Mouse (Mus musculus): ENCODE measurements at regions not wholly inside any gene's neighbourhood (a gene's known extent, or its start where the extent isn't known, plus 50 kb on each side); places are given as distances from the start of the nearest gene placed in this dataset.
A peak's percentile ranks its signal among the peaks of the same experiment; 100 is the strongest.

DNA sequence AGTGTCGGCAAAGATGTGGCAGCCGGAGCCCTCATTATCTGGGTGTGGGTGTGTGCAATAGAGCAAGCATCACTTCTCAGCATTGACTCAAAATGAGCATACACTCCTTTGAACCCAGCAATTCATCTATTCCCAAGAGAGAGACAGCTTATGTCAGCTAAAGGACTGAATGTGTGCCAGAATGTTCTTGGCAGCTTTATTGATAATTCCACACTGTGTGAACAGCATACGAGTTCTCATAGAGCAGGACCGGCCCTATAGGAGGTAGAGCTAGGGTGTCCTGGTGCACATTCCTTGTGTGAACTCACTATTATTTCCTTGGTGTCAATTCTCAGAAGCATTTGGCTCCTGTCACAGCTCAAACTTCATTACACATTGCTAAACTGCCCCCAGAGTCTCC lies 131.3 kb downstream of the Zfp36l2 start:
- H3K27ac ChIP-seq (ENCODE audit: insufficient read depth, low read length): peak overlapping the region; percentile 7; the same call in 1 of the 2 replicates
- peaks cover 2% of the 10 kb centered on the region; the same call in 1 of the 2 replicates for H3K4me1 ChIP-seq (ENCODE audit: control insufficient read depth, insufficient read depth, low read length)
- no peak overlapping the region for H3K4me3 ChIP-seq (ENCODE audit: insufficient read depth, low read length)
- TF ChIP-seq CTCF (IDR thresholded peaks at IDR 0.05; ENCODE audit: extremely low read depth, insufficient read depth, low read length) (no peak), POLR2A (IDR thresholded peaks at IDR 0.05; ENCODE audit: extremely low read depth, insufficient read depth, low read length) (no peak)

DNA sequence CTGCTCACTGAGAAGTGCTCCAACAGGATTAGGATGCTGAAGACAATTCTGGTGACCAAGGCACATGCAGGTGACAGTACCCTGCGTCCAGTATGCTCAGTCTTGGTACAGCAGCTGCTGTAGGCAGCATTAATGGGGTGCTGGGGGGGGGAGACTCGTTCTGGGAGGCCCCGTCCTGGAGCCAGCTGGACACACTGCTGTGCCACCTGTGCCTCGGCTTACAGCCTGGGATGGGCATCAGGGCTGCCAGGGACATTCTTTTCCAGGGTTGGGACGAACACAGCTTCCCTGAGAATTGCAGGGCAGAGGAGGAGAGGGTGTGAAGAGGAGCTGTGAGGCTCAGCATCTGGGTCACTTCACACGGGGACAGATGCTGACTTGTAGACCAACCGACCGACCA lies 135.3 kb downstream of the Zfp36l2 start:
- H3K4me3 ChIP-seq (ENCODE audit: insufficient read depth, low read length): no peak overlapping the region
- H3K4me1 ChIP-seq (ENCODE audit: control insufficient read depth, insufficient read depth, low read length): no peaks in the 10 kb centered on the region
- H3K27ac ChIP-seq (ENCODE audit: insufficient read depth, low read length): no peak overlapping the region
- TF ChIP-seq CTCF (IDR thresholded peaks at IDR 0.05; ENCODE audit: extremely low read depth, insufficient read depth, low read length): no peak
- TF ChIP-seq POLR2A (IDR thresholded peaks at IDR 0.05; ENCODE audit: extremely low read depth, insufficient read depth, low read length): no peak

DNA sequence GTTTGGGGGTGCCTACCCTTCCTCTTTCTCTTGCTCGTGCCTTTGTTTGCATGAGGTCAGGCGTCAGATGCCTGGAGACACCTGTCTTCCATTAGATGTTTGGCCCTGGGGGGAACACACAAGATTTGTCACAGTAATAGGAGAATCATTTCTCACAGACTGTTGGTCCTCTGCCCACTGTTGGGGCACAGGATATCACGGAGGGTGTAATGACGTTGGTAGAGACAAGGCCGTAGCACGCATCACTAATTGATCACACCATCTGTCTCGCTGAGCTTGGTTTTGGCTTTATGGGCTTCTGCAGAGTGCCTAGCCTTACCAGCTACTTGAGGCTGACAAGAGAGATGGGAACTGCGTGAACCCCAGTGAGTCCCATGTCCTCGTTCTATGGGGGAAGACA lies 136.5 kb downstream of the Zfp36l2 start:
- no peak for TF ChIP-seq POLR2A (IDR thresholded peaks at IDR 0.05; ENCODE audit: extremely low read depth, insufficient read depth, low read length)
- TF ChIP-seq CTCF (IDR thresholded peaks at IDR 0.05; ENCODE audit: extremely low read depth, insufficient read depth, low read length): no peak
- Histone ChIP-seq H3K27ac (ENCODE audit: insufficient read depth, low read length) (no peak overlapping the region), H3K4me3 (ENCODE audit: insufficient read depth, low read length) (no peak overlapping the region), H3K4me1 (ENCODE audit: control insufficient read depth, insufficient read depth, low read length) (no peaks in the 10 kb centered on the region)

DNA sequence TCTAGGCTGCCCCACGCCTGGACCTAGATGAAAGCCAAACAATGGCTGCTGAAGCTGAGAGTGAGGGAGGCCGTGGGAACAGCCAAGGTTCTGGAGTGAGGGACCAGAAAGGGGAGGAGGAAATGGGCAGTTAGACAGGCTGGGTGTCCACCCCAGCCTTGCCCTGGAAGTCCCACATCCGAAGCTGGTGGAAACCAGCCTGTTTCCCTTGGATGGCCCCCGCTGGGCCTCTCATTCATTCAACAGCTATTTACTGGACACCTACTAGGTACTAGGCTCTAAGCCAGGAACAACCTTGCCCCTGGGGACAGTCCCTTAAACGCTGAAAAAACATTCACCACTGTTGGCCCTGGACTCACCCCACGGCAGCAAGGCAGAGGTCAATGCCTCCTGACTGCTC lies 139.2 kb downstream of the Zfp36l2 start:
- no peak overlapping the region for H3K4me3 ChIP-seq (ENCODE audit: insufficient read depth, low read length)
- no peak overlapping the region for H3K27ac ChIP-seq (ENCODE audit: insufficient read depth, low read length)
- no peaks in the 10 kb centered on the region for H3K4me1 ChIP-seq (ENCODE audit: control insufficient read depth, insufficient read depth, low read length)
- no peak for TF ChIP-seq POLR2A (IDR thresholded peaks at IDR 0.05; ENCODE audit: extremely low read depth, insufficient read depth, low read length)
- no peak for TF ChIP-seq CTCF (IDR thresholded peaks at IDR 0.05; ENCODE audit: extremely low read depth, insufficient read depth, low read length)

DNA sequence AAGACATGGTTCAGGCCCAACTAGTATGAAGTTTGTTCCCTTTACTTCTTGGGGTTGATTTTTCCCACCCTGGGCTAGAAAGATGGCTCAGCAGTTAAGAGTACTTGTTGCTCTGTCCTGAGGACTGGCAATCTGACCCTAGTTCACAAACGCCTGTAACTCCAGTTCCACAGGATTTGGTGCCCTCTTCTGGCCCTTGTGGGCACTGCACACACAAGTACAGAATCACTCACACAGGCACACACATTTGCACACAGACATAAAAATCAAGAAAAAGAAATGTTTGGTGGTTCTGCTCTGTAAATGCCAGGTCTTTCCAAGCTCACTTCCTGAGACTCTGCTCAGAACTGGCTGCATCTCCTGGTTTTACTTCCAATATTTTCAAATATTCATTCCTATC lies 140.2 kb downstream of the Zfp36l2 start:
- TF ChIP-seq CTCF (IDR thresholded peaks at IDR 0.05; ENCODE audit: extremely low read depth, insufficient read depth, low read length) (0 out of 2 replicates have a peak, but pooled peaks have one; percentile 5), POLR2A (IDR thresholded peaks at IDR 0.05; ENCODE audit: extremely low read depth, insufficient read depth, low read length) (no peak)
- Histone ChIP-seq H3K4me1 (ENCODE audit: control insufficient read depth, insufficient read depth, low read length) (no peaks in the 10 kb centered on the region), H3K27ac (ENCODE audit: insufficient read depth, low read length) (no peak overlapping the region), H3K4me3 (ENCODE audit: insufficient read depth, low read length) (no peak overlapping the region)

DNA sequence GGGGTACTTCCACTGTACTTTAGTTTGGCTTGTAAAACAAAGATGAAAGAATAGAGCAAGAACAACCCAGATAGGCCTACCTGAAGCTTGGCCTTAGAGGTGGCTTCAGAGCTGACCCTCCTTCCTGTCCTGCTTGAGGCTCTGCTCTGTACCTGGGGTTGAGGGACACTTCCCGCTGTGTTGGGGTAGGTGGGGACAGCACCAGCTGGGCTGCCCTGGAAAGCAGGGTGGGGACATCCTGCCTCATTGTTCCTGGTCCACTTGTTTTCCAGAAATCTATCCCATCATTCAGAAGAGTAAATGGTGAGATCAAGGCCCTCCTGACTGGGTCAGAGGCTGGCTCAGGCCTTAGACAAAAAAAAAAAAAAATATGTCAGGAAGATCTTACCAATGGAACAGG lies 141.9 kb downstream of the Zfp36l2 start:
- no peaks in the 10 kb centered on the region for H3K4me1 ChIP-seq (ENCODE audit: control insufficient read depth, insufficient read depth, low read length)
- no peak overlapping the region for H3K4me3 ChIP-seq (ENCODE audit: insufficient read depth, low read length)
- no peak overlapping the region for H3K27ac ChIP-seq (ENCODE audit: insufficient read depth, low read length)
- TF ChIP-seq POLR2A (IDR thresholded peaks at IDR 0.05; ENCODE audit: extremely low read depth, insufficient read depth, low read length) (no peak), CTCF (IDR thresholded peaks at IDR 0.05; ENCODE audit: extremely low read depth, insufficient read depth, low read length) (no peak)

DNA sequence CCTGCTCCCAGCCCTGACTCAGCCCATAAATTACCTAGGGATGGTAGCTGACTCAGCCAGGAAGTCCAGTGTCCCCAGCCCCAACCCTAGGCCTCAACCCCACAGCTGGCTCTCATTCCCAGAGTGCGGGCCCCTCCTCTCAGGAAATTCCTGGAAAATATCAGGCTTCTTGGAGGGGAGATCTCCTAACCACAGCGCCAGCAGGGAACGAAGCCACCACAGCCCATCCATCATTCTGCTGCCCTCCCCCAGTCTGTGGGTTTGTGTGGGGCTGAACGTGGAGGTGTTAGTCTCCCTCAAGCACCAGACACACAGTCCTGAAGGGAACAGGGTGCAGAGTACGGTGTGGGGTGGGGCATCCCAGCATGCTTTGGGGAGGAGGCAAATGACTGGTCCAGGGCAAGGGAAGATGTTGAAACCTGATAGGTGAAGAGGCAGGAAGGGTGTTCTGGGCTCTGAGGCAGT lies 143.2 kb downstream of the Zfp36l2 start:
- Histone ChIP-seq H3K4me1 (ENCODE audit: control insufficient read depth, insufficient read depth, low read length) (no peaks in the 10 kb centered on the region), H3K27ac (ENCODE audit: insufficient read depth, low read length) (no peak overlapping the region), H3K4me3 (ENCODE audit: insufficient read depth, low read length) (no peak overlapping the region)
- TF ChIP-seq CTCF (IDR thresholded peaks at IDR 0.05; ENCODE audit: extremely low read depth, insufficient read depth, low read length): no peak
- no peak for TF ChIP-seq POLR2A (IDR thresholded peaks at IDR 0.05; ENCODE audit: extremely low read depth, insufficient read depth, low read length)

DNA sequence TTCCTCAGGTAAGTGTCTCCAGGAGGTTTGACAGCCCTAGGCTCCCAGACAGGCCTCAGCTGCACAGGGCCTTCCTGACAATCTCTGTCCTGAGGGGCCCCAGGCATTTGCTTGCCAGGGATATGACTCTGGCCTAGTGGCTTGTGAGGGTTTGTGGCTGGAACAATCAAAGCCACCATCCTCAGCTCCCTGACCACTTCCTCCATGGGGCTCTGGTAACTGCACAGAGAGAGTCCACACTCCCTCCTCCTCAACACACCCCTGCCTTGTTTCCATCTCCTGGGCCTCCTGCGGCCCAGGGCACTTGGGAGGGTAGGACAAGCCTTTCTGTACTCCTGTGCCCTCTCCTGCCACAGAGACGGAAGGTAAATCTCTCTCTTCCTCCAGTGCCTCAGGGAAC lies 144.6 kb downstream of the Zfp36l2 start:
- no peak overlapping the region for H3K27ac ChIP-seq (ENCODE audit: insufficient read depth, low read length)
- H3K4me3 ChIP-seq (ENCODE audit: insufficient read depth, low read length): no peak overlapping the region
- no peaks in the 10 kb centered on the region for H3K4me1 ChIP-seq (ENCODE audit: control insufficient read depth, insufficient read depth, low read length)
- TF ChIP-seq CTCF (IDR thresholded peaks at IDR 0.05; ENCODE audit: extremely low read depth, insufficient read depth, low read length) (no peak), POLR2A (IDR thresholded peaks at IDR 0.05; ENCODE audit: extremely low read depth, insufficient read depth, low read length) (no peak)

DNA sequence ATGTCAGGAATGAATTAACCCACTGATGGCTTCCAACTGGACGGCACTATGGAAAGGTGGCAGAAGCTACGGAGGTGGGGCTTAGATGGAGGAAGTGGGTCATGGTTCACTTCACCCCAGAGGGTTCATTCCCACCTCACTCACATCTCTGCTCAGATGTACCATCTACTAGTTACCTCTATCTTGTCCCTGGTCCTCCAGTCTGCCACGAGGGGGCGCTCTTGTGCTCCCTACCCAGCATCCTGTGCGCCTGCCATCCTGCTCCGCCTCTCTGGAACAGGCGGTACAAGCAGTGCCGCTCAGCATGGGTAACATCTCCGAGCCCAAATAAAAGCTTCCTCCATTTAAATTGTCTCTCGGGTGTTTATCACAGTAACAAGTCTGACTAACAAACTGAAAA lies 148.3 kb downstream of the Zfp36l2 start:
- no peak overlapping the region for H3K27ac ChIP-seq (ENCODE audit: insufficient read depth, low read length)
- no peak overlapping the region for H3K4me3 ChIP-seq (ENCODE audit: insufficient read depth, low read length)
- H3K4me1 ChIP-seq (ENCODE audit: control insufficient read depth, insufficient read depth, low read length): no peaks in the 10 kb centered on the region
- no peak for TF ChIP-seq POLR2A (IDR thresholded peaks at IDR 0.05; ENCODE audit: extremely low read depth, insufficient read depth, low read length)
- no peak for TF ChIP-seq CTCF (IDR thresholded peaks at IDR 0.05; ENCODE audit: extremely low read depth, insufficient read depth, low read length)

DNA sequence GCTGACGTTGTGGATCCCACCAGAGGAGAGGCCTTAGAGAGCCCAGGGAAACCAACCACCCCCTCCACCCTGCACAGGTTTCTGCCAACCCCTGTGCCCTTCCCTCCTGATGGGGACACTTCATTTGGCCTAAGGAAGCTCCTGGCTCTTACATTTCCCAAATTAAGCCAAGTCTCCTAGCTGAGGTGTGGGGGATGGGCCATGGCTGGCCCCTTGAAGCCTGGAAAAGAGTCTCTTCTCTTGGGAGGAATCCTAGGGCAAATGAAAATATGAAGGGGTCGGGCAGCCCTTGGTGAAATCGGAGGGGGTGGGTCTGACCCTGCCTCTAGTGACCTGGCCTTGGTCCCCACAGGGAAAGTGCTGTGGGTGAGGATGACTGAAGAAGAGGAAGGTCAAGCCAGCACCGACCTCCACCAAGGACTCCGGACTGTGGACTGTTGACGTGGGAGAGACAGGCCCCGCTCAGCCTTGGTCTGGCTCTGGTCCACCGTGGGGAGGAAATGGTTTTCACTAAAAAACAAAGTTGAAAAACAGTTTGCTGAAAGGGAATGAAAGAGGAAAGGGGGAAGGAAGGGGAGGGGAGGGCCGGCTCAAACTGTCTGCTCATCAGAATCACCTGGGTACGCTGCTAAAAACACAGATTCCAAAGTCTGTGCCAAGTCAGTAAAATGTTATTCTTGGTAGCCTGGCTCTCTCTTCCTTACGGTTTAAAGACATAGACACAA lies 150.0 kb downstream of the Zfp36l2 start:
- Histone ChIP-seq H3K27ac (ENCODE audit: insufficient read depth, low read length) (no peak overlapping the region), H3K4me1 (ENCODE audit: control insufficient read depth, insufficient read depth, low read length) (no peaks in the 10 kb centered on the region), H3K4me3 (ENCODE audit: insufficient read depth, low read length) (no peak overlapping the region)
- TF ChIP-seq POLR2A (IDR thresholded peaks at IDR 0.05; ENCODE audit: extremely low read depth, insufficient read depth, low read length) (no peak), CTCF (IDR thresholded peaks at IDR 0.05; ENCODE audit: extremely low read depth, insufficient read depth, low read length) (no peak)

Measured in cortical plate, adult 2 months (tissue).